Mouse (Mus musculus) stomach, postnatal 0 days (tissue): ENCODE results near the gene Krt24.
A peak's percentile ranks its signal among the peaks of the same experiment; 100 is the strongest.

Experiments
- CTCF ChIP-seq: IDR thresholded peaks from 2 replicates; pipeline ENCODE4 v1.5.1; 2016; ENCODE audit warnings: antibody characterized with exemption, low read depth, mild to moderate bottlenecking, moderate library complexity
- EP300 ChIP-seq: optimal IDR thresholded peaks from 2 replicates; pipeline ENCODE3; 2016; ENCODE audit warnings: antibody characterized with exemption

DNA sequence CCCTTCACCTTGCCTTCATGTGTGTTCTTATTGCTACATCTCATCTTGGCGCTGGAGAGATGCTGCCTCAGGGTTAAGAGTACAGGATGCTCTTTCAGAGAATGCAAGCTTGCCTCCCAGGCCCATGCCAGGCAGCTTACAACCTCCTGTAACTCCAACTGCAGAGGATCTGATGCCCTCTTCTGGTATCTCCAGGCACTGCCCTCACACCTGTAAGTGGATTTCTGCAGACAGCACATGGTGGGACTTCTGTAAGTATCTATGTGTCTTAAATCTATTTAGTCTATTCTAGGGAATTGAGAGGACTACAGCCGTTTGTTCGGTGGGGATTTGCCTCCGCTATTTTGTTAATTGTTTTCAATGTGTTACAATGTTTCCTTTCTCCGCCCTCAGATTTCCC is 7.8 kb upstream of the Krt24 start:
- TF ChIP-seq CTCF (peak; percentile 80), EP300 (no peak)
